Mouse (Mus musculus) cortical plate, adult 2 months (tissue): ENCODE measurements around the gene Tmem51. TPM values are rescaled to one million over a fixed set of nuclear protein-coding genes. Genes with fewer than 3 reads are reported as not detected.
A peak's percentile ranks its signal among the peaks of the same experiment; 100 is the strongest.

ENCODE experiments used
- H3K27ac ChIP-seq: fragments of 200-500 bp; 2 replicates; pipeline ENCODE4 v1.5.1; 2012; ENCODE audit warnings: low read length, control low read depth, inconsistent platforms; ENCODE audit not compliant: insufficient read depth
- H3K4me1 ChIP-seq: fragments of 200-500 bp; 2 replicates; pipeline ENCODE4 v1.6.1; 2011; ENCODE audit warnings: low read length; ENCODE audit not compliant: control insufficient read depth, insufficient read depth
- H3K4me3 ChIP-seq: fragments of 200-500 bp; 2 replicates; pipeline ENCODE4 v1.5.1; 2011; ENCODE audit warnings: mild to moderate bottlenecking, low read length, control low read depth; ENCODE audit not compliant: insufficient read depth
- CTCF ChIP-seq: fragments of 200-500 bp; IDR thresholded peaks from 2 replicates; pipeline ENCODE4 v1.5.1; 2011; ENCODE audit warnings: mild to moderate bottlenecking, control low read depth, low read length; ENCODE audit not compliant: insufficient read depth; ENCODE audit errors: extremely low read depth
- POLR2A ChIP-seq: fragments of 200-500 bp; IDR thresholded peaks from 2 replicates; pipeline ENCODE4 v1.6.1; 2011; ENCODE audit warnings: mild to moderate bottlenecking, low read length, control low read depth; ENCODE audit not compliant: insufficient read depth; ENCODE audit errors: extremely low read depth
- polyA plus RNA-seq: library from polyadenylated mRNA; depleted of rRNA; stranded (reverse); fragments of >200 nt; gene quantifications from 2 replicates; pipeline ENCODE4 v1.2.3, GENCODE M21; 2012

Tmem51 gene
- polyA plus RNA-seq, 1 experiment, result 8.4 TPM

DNA sequence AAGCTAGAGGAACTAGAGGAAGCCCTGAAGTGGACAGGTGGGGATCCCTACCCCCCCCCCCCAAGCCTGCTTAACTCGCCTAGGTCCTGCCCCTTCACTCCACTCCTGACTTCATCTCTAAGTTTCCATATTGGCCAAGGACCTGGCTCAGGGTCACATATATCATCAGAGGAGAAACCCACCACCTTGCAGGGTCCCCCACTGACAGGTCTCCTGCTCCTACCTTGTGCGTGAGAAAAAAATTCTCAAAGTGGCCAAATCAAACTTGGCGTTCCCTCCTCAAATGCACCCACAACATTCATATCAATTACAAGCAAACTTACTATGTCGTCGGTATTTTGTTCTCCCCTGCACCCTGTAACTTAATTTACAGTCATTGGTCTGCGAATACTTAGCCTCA is 911 bp downstream of the Tmem51 start:
- Histone ChIP-seq H3K4me3 (peak overlapping the region; percentile 38), H3K27ac (0 out of 2 replicates have a peak overlapping the region, but pooled peaks have one; percentile 38)

DNA sequence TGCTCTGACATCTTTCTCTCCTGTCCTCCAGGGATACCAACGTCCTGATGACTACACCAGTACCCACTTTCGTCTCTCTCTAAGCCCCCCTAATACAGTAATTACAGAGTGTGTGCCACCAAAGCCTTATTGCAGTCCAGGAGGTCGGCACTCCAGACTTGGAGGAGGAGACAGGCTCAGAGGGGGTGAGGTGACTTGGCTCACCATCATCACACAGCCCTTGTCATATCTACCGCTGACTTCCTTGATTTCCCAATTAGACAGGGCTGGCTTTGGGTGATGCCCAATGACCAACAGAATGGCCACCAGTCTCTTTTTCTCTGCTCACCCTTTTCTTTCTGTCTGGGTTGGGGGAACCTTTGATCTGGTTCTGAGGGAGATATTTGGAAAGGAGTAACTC is 1.4 kb downstream of the Tmem51 start:
- TF ChIP-seq CTCF (no peak), POLR2A (no peak)
- Histone ChIP-seq H3K4me1 (no peaks in the 10 kb centered on the region), H3K27ac (no peak overlapping the region), H3K4me3 (no peak overlapping the region)

More for the DNA sequence above, 911 bp downstream of the Tmem51 start:
- H3K4me1 ChIP-seq, result no peaks in the 10 kb centered on the region
- TF ChIP-seq CTCF, result no peak
- TF ChIP-seq POLR2A, result no peak

GRCm38 (mm10) chr4:142081631-142082283 is 2.3 kb downstream of the Tmem51 start:
- H3K4me3 ChIP-seq, result no peak overlapping the region
- peak overlapping the region; percentile 83 for H3K27ac ChIP-seq
- TF ChIP-seq CTCF (no peak), POLR2A (no peak)
- no peaks in the 10 kb centered on the region; the same call in 1 of the 2 replicates for H3K4me1 ChIP-seq

DNA sequence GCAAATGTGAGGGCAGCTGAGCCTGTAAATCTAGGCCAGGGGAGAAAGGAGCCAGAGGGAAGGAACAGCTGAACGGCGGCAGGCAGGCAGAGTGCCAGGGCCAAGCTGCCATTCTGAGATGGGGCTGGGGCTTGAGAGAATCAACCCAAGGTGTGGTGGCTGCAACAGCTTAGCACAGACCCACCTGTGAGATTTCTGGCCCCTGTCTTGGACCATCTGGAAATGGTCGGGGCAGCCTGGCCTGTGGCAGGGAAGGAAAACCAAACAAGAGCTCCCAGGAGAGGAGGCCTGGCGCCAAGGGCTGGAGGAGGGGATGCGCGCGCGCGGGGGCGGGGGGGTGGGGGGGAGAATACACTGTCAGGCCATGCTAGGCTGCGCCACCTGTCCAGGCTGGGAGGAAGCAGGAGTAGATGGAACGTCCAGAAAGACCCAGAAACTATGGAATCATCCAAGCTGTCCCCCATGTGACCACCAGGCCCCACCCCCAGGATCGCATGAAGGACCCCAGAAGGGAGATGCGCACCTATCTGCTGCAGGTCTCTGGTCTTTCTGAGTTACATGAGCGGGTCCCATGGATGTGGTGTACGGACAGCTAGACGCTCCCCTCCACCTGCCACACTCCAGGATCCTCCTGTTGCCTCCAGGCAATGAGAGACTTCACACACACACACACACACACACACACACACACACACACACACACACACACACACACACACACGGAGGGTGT is 3.0 kb downstream of the Tmem51 start:
- peak overlapping the region; percentile 83 for H3K27ac ChIP-seq

DNA sequence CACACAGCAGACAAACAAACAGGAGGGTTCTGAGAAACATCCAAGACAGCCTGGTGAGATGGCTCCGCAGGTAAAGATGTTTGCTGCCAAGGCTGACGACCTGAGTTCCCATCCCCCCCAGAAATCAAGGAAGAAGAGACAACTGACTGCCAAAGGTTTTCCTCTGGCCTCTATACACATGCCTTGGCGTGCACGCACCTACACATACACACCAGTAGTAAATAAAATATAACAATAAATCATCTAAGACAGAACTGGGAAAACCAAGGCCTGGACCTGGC is 3.7 kb downstream of the Tmem51 start:
- TF ChIP-seq POLR2A, result no peak
- no peak for TF ChIP-seq CTCF
- Histone ChIP-seq H3K4me1 (no peaks in the 10 kb centered on the region; the same call in 1 of the 2 replicates), H3K27ac (peak overlapping the region; percentile 43; the same call in 1 of the 2 replicates), H3K4me3 (no peak overlapping the region)

More for the DNA sequence above, 3.0 kb downstream of the Tmem51 start:
- H3K4me1 ChIP-seq, result no peaks in the 10 kb centered on the region; the same call in 1 of the 2 replicates
- no peak overlapping the region for H3K4me3 ChIP-seq
- TF ChIP-seq CTCF, result no peak
- TF ChIP-seq POLR2A, result no peak

- Histone ChIP-seq H3K4me1 (no peaks in the 10 kb centered on the region; the same call in 1 of the 2 replicates), H3K27ac (0 out of 2 replicates have a peak overlapping the region, but pooled peaks have one; percentile 43), H3K4me3 (no peak overlapping the region)
- TF ChIP-seq CTCF (no peak), POLR2A (no peak)
These were observed 4.2 kb downstream of the Tmem51 start for GRCm38 (mm10) chr4:142079629-142080486.

- TF ChIP-seq POLR2A, result no peak
- TF ChIP-seq CTCF, result no peak
- H3K27ac ChIP-seq, result peak overlapping the region; percentile 41
- no peak overlapping the region for H3K4me3 ChIP-seq
- H3K4me1 ChIP-seq, result no peaks in the 10 kb centered on the region; the same call in 1 of the 2 replicates
These were observed 6.4 kb downstream of the Tmem51 start for GRCm38 (mm10) chr4:142077572-142078271.

- Histone ChIP-seq H3K4me3 (no peak overlapping the region), H3K4me1 (no peaks in the 10 kb centered on the region; the same call in 1 of the 2 replicates), H3K27ac (peak overlapping the region; percentile 41; the same call in 1 of the 2 replicates)
- no peak for TF ChIP-seq POLR2A
- TF ChIP-seq CTCF, result no peak
These were observed 7.2 kb downstream of the Tmem51 start for GRCm38 (mm10) chr4:142076883-142077282.

DNA sequence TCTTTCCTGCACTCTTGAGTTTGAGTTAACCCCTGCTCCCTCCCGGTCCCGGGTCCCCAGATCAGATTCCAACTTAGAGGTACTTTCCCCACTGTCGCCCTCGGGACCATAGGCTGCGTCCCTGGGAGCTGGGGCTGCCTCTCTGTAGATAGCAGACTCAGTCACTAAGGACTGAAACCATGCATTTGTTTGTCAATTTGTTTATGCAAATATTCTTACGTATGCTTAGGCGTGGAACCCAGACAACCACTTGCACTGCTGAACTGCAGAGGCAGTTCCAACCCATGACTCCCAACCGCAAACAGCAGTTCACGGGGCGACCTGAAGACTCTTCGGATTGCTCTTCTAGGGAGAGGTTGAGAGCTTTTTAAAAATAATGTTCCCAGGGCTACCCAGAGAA is 8.2 kb downstream of the Tmem51 start:
- H3K4me1 ChIP-seq, result no peaks in the 10 kb centered on the region; the same call in 1 of the 2 replicates
- no peak for TF ChIP-seq POLR2A
- TF ChIP-seq CTCF, result no peak
- no peak overlapping the region for H3K4me3 ChIP-seq
- no peak overlapping the region for H3K27ac ChIP-seq
